In the genomic region with DNA sequence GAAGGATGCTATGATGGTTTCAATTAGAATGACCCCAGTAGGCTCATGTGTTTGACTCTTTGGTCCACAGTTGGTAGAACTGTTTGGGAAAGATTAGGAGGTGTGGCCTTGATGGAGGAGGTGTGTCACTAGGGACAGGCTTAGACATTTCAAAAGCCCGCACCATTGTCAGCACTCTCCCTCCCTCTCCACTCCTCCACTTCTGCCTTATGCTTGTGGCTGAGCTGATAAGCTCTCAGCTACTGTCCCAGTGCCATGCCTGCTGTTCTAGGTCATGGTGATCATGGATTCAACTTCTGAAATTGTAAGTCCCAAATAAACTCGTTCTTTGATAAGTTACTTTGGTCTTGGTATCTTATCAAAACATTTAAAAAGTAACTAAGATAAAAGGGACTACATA, we compare ENCODE assay signal across 21 mouse cellular contexts.
DNase-seq lines count a peak whose midpoint lies in the region; ATAC-seq lines count a peak whose summit lies in the region.
"Had no signal": no experiment of that assay in that cellular context is flagged by ENCODE, and none has a peak within 500 bp of the region (broad histone marks: within the 10 kb centered on the region; RNA-seq: fewer than 3 reads in every experiment).

No protein-coding gene starts in this region.

- peak; percentile 60 for DNase-seq in heart, adult 11 months
- DNase-seq in heart, adult 9 months (ENCODE audit: low spot score in 2 of 2), result no peak
- DNase-seq in frontal cortex, postnatal 10 days (ENCODE audit: low spot score in 2 of 2), result no peak
- DNase-seq in right cerebral cortex, postnatal 36 days (ENCODE audit: low spot score in 2 of 2), result no peak
- DNase-seq: adrenal gland, adult 2 months; adrenal gland, postnatal 14 days; cerebellum, adult 11-12 months; cerebellum, adult 8-10 months; cerebellum, postnatal 14 days; forebrain, postnatal 0 days; gastrocnemius, postnatal 10 days; gastrocnemius, postnatal 36 days; heart, adult 18-20 months; heart, postnatal 14 days; heart, postnatal 4 days had no signal

- peak; percentile 27 for ATAC-seq in common myeloid progenitor, adult 5-6 weeks (replicated peaks; ENCODE audit: low read depth, poor library complexity, severe bottlenecking)
- ATAC-seq in megakaryocyte progenitor cell, adult 5-6 weeks (replicated peaks; ENCODE audit: poor library complexity), result peak; percentile 42; the same call in 1 of the 2 replicates
- ATAC-seq: forebrain, embryonic 14.5 days; forebrain, postnatal 0 days; hindbrain, postnatal 0 days; inflammation-experienced regulatory T-cells, adult 6 months; intestine, embryonic 16.5 days had no signal
